Mouse (Mus musculus): ENCODE measurements around the gene Fkbp5. TPM values are rescaled to one million over a fixed set of nuclear protein-coding genes. Genes with fewer than 3 reads are reported as not detected.

Gene Fkbp5
- polyA plus RNA-seq, 1 experiment from 2014 or later, result 12.8 TPM

DNA sequence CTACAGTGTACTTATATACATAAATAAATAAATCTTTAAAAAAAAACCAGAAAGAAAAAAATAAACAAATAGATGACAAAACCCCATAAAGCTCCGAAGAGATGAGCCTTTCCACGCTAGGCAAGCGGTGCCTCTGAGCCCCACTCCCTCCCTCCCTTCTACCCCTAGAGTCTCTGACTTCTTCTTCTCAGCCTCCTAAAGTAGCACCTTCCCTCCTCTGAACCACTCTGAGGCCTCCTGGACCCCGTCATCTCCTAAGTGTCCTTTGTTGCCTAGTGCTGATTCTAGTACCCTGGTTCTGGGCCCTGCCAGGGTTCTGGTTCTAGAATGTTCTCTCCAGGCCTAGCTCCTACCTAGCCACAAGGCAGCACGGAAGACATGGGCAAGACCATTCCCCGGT lies 13.2 kb upstream of the Fkbp5 start, which contains the start of gene Armc12:
TSS of gene Armc12 (plus strand) at position 301 of the 400 bp plus-strand sequence.
- Histone ChIP-seq H3K4me1 (ENCODE audit: control insufficient read depth, insufficient read depth, low read length) (peaks cover 2% of the 10 kb centered on the region; the same call in 1 of the 2 replicates), H3K9ac (replicated peaks; ENCODE audit: low read length) (no peak within 1 kb of the TSS), H3K9me3 (replicated peaks; ENCODE audit: control insufficient read depth, low read length) (no peaks in the 10 kb centered on the region), H3K27ac (replicated peaks; ENCODE audit: low read depth, low read length) (no peak within 1 kb of the TSS), H3K36me3 (replicated peaks; ENCODE audit: control insufficient read depth, insufficient read depth, low read depth, low read length) (no peaks in the 10 kb centered on the region), H3K4me3 (ENCODE audit: low read depth, low read length) (no peak within 1 kb of the TSS), H3K27me3 (ENCODE audit: control insufficient read depth, insufficient read depth, low read length) (no peaks in the 10 kb centered on the region), H3K4me2 (ENCODE audit: low read depth, low read length) (no peak within 1 kb of the TSS)
- DNase-seq (ENCODE audit: low spot score) (no peak), ATAC-seq (replicated peaks; ENCODE audit: insufficient number of reproducible peaks, low FRiP score, low TSS enrichment, low read depth) (no peak)
- 83% methylated on average over 6 of the region's 6 CpGs for WGBS

DNA sequence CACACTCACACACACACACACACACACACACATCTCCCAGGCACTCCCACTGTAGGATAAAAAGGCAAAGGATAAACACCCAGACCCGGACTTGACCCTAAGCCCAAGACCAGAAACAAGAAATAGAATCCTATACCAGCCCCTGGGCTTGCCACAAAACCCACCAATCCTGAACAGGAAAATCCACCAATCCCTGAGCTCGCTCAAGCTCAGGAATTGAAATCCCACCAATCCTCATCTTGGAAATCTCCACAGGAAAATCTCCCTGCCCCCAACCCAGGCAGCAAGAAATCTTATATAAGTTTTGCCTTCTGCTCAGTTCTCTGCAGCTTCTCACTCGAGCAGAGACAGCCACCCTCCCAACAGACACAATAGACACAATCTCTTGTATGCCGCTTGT lies 11.8 kb upstream of the Fkbp5 start:
- Histone ChIP-seq H3K9ac (replicated peaks; ENCODE audit: low read length) (no peak overlapping the region), H3K4me1 (ENCODE audit: control insufficient read depth, insufficient read depth, low read length) (peaks cover 2% of the 10 kb centered on the region; the same call in 1 of the 2 replicates), H3K27me3 (ENCODE audit: control insufficient read depth, insufficient read depth, low read length) (no peaks in the 10 kb centered on the region), H3K9me3 (replicated peaks; ENCODE audit: control insufficient read depth, low read length) (no peaks in the 10 kb centered on the region), H3K36me3 (replicated peaks; ENCODE audit: control insufficient read depth, insufficient read depth, low read depth, low read length) (no peaks in the 10 kb centered on the region), H3K27ac (replicated peaks; ENCODE audit: low read depth, low read length) (no peak overlapping the region), H3K4me2 (ENCODE audit: low read depth, low read length) (no peak overlapping the region), H3K4me3 (ENCODE audit: low read depth, low read length) (no peak overlapping the region)
- DNase-seq (ENCODE audit: low spot score), result no peak
- no peak for ATAC-seq (replicated peaks; ENCODE audit: insufficient number of reproducible peaks, low FRiP score, low TSS enrichment, low read depth)
- 73% methylated on average over 4 of the region's 4 CpGs for WGBS

DNA sequence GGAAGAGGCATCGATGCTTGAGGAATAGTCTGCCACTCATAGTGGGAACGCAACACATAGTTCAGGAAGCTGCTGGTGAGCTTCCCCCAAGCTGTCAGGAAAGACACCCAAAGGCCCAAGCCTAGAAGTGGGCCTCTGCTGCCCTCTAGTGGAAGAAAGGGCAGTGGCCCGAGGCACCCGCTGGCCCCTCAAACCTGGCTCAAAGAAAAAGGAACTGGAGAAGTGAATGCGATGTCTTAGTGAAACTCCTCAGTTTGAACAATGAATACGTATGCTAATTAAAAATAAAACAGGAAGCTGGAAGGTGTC lies 10.7 kb upstream of the Fkbp5 start:
- no peak overlapping the region for H3K4me3 ChIP-seq (ENCODE audit: low read depth, low read length)
- ATAC-seq (replicated peaks; ENCODE audit: insufficient number of reproducible peaks, low FRiP score, low TSS enrichment, low read depth) (no peak), DNase-seq (ENCODE audit: low spot score) (peak; percentile 90)
- no peaks in the 10 kb centered on the region for H3K9me3 ChIP-seq (replicated peaks; ENCODE audit: control insufficient read depth, low read length)
- H3K4me2 ChIP-seq (ENCODE audit: low read depth, low read length), result no peak overlapping the region
- no peaks in the 10 kb centered on the region for H3K27me3 ChIP-seq (ENCODE audit: control insufficient read depth, insufficient read depth, low read length)
- no peak overlapping the region for H3K27ac ChIP-seq (replicated peaks; ENCODE audit: low read depth, low read length)
- 9% methylated on average over 6 of the region's 6 CpGs for whole genome bisulfite sequencing
- H3K4me1 ChIP-seq (ENCODE audit: control insufficient read depth, insufficient read depth, low read length), result peaks cover 2% of the 10 kb centered on the region; the same call in 1 of the 2 replicates
- no peaks in the 10 kb centered on the region for H3K36me3 ChIP-seq (replicated peaks; ENCODE audit: control insufficient read depth, insufficient read depth, low read depth, low read length)
- no peak overlapping the region for H3K9ac ChIP-seq (replicated peaks; ENCODE audit: low read length)

- DNase-seq (ENCODE audit: low spot score), result no peak
- no peak overlapping the region for H3K27ac ChIP-seq (replicated peaks; ENCODE audit: low read depth, low read length)
- WGBS, result 48% methylated on average over 12 of the region's 12 CpGs
- H3K36me3 ChIP-seq (replicated peaks; ENCODE audit: control insufficient read depth, insufficient read depth, low read depth, low read length), result no peaks in the 10 kb centered on the region
- no peak for ATAC-seq (replicated peaks; ENCODE audit: insufficient number of reproducible peaks, low FRiP score, low TSS enrichment, low read depth)
- no peaks in the 10 kb centered on the region for H3K9me3 ChIP-seq (replicated peaks; ENCODE audit: control insufficient read depth, low read length)
- peaks cover 2% of the 10 kb centered on the region; the same call in 1 of the 2 replicates for H3K4me1 ChIP-seq (ENCODE audit: control insufficient read depth, insufficient read depth, low read length)
- no peak overlapping the region for H3K4me2 ChIP-seq (ENCODE audit: low read depth, low read length)
- H3K9ac ChIP-seq (replicated peaks; ENCODE audit: low read length), result 0 out of 2 replicates have a peak overlapping the region, but pooled peaks have one; percentile 23
- no peak overlapping the region for H3K4me3 ChIP-seq (ENCODE audit: low read depth, low read length)
- H3K27me3 ChIP-seq (ENCODE audit: control insufficient read depth, insufficient read depth, low read length), result no peaks in the 10 kb centered on the region
These were observed 10.1 kb upstream of the Fkbp5 start for GRCm38 (mm10) chr17:28527184-28528042.

GRCm38 (mm10) chr17:28524831-28525430 lies 7.6 kb upstream of the Fkbp5 start:
- H3K4me1 ChIP-seq (ENCODE audit: control insufficient read depth, insufficient read depth, low read length), result peaks cover 6% of the 10 kb centered on the region; the same call in 1 of the 2 replicates
- H3K9me3 ChIP-seq (replicated peaks; ENCODE audit: control insufficient read depth, low read length), result no peaks in the 10 kb centered on the region
- H3K4me3 ChIP-seq (ENCODE audit: low read depth, low read length), result no peak overlapping the region
- no peak for ATAC-seq (replicated peaks; ENCODE audit: insufficient number of reproducible peaks, low FRiP score, low TSS enrichment, low read depth)
- H3K36me3 ChIP-seq (replicated peaks; ENCODE audit: control insufficient read depth, insufficient read depth, low read depth, low read length), result no peaks in the 10 kb centered on the region
- WGBS, result 75% methylated on average over 4 of the region's 4 CpGs
- no peak overlapping the region for H3K27ac ChIP-seq (replicated peaks; ENCODE audit: low read depth, low read length)
- H3K9ac ChIP-seq (replicated peaks; ENCODE audit: low read length), result no peak overlapping the region
- no peak for DNase-seq (ENCODE audit: low spot score)
- H3K4me2 ChIP-seq (ENCODE audit: low read depth, low read length), result no peak overlapping the region
- no peaks in the 10 kb centered on the region for H3K27me3 ChIP-seq (ENCODE audit: control insufficient read depth, insufficient read depth, low read length)

GRCm38 (mm10) chr17:28524009-28524695 lies 6.8 kb upstream of the Fkbp5 start:
- WGBS, result 82% methylated on average over 23 of the region's 23 CpGs
- no peak for DNase-seq (ENCODE audit: low spot score)
- H3K36me3 ChIP-seq (replicated peaks; ENCODE audit: control insufficient read depth, insufficient read depth, low read depth, low read length), result no peaks in the 10 kb centered on the region
- no peaks in the 10 kb centered on the region for H3K9me3 ChIP-seq (replicated peaks; ENCODE audit: control insufficient read depth, low read length)
- no peak for ATAC-seq (replicated peaks; ENCODE audit: insufficient number of reproducible peaks, low FRiP score, low TSS enrichment, low read depth)
- no peak overlapping the region for H3K4me2 ChIP-seq (ENCODE audit: low read depth, low read length)
- no peak overlapping the region for H3K27ac ChIP-seq (replicated peaks; ENCODE audit: low read depth, low read length)
- no peak overlapping the region for H3K9ac ChIP-seq (replicated peaks; ENCODE audit: low read length)
- H3K27me3 ChIP-seq (ENCODE audit: control insufficient read depth, insufficient read depth, low read length), result no peaks in the 10 kb centered on the region
- peaks cover 6% of the 10 kb centered on the region; the same call in 1 of the 2 replicates for H3K4me1 ChIP-seq (ENCODE audit: control insufficient read depth, insufficient read depth, low read length)
- H3K4me3 ChIP-seq (ENCODE audit: low read depth, low read length), result no peak overlapping the region

- no peaks in the 10 kb centered on the region for H3K27me3 ChIP-seq (ENCODE audit: control insufficient read depth, insufficient read depth, low read length)
- H3K9me3 ChIP-seq (replicated peaks; ENCODE audit: control insufficient read depth, low read length), result no peaks in the 10 kb centered on the region
- H3K36me3 ChIP-seq (replicated peaks; ENCODE audit: control insufficient read depth, insufficient read depth, low read depth, low read length), result no peaks in the 10 kb centered on the region
- H3K4me2 ChIP-seq (ENCODE audit: low read depth, low read length), result peak overlapping the region; percentile 74
- H3K27ac ChIP-seq (replicated peaks; ENCODE audit: low read depth, low read length), result peak overlapping the region; percentile 75; the same call in 1 of the 2 replicates
- WGBS, result 6% methylated on average over 28 of the region's 28 CpGs
- H3K4me1 ChIP-seq (ENCODE audit: control insufficient read depth, insufficient read depth, low read length), result peaks cover 6% of the 10 kb centered on the region; the same call in 1 of the 2 replicates
- DNase-seq (ENCODE audit: low spot score) (no peak), ATAC-seq (replicated peaks; ENCODE audit: insufficient number of reproducible peaks, low FRiP score, low TSS enrichment, low read depth) (peak; percentile 18; the same call in 1 of the 2 replicates)
- peak overlapping the region; percentile 64 for H3K9ac ChIP-seq (replicated peaks; ENCODE audit: low read length)
- peak overlapping the region; percentile 51 for H3K4me3 ChIP-seq (ENCODE audit: low read depth, low read length)
These were observed 6.2 kb upstream of the Fkbp5 start for GRCm38 (mm10) chr17:28523355-28524008.

All from embryonic facial prominence, embryonic 11.5 days (tissue).